19 mouse cellular contexts compared by ENCODE assay signal in genomic region chr12:101742375-101742774, GRCm38 (mm10). TPM values are rescaled to one million over a fixed set of nuclear protein-coding genes. Genes with fewer than 3 reads are reported as not detected.
"Had no signal": no experiment of that assay in that cellular context is flagged by ENCODE, and none has a peak within 500 bp of the region (broad histone marks: within the 10 kb centered on the region; RNA-seq: fewer than 3 reads in every experiment).

No protein-coding gene starts in this region.

- H3K9me3 ChIP-seq: liver, embryonic 15.5 days; lung, embryonic 15.5 days; megakaryocyte, embryonic 14.5 days; midbrain, embryonic 13.5 days; midbrain, embryonic 15.5 days; neural tube, embryonic 13.5 days; neural tube, embryonic 15.5 days had no signal

- H3K27ac ChIP-seq: liver, embryonic 15.5 days; lung, embryonic 15.5 days; macrophage; midbrain, embryonic 13.5 days; midbrain, embryonic 15.5 days; neural tube, embryonic 13.5 days; neural tube, embryonic 15.5 days had no signal

- H3K27me3 ChIP-seq: liver, embryonic 15.5 days; lung, embryonic 15.5 days; megakaryocyte, embryonic 14.5 days; midbrain, embryonic 13.5 days; midbrain, embryonic 15.5 days; neural tube, embryonic 13.5 days; neural tube, embryonic 15.5 days had no signal

- H3K4me2 ChIP-seq: liver, embryonic 15.5 days; lung, embryonic 15.5 days; midbrain, embryonic 11.5 days; midbrain, embryonic 13.5 days; midbrain, embryonic 15.5 days; neural tube, embryonic 13.5 days; neural tube, embryonic 15.5 days had no signal

- H3K9ac ChIP-seq: liver, embryonic 15.5 days; liver, postnatal 0 days; lung, embryonic 15.5 days; midbrain, embryonic 13.5 days; midbrain, embryonic 15.5 days; neural tube, embryonic 13.5 days; neural tube, embryonic 15.5 days had no signal

- H3K36me3 ChIP-seq: liver, embryonic 15.5 days; lung, embryonic 15.5 days; midbrain, embryonic 13.5 days; midbrain, embryonic 15.5 days; neural tube, embryonic 13.5 days; neural tube, embryonic 15.5 days had no signal

- ATAC-seq: liver, postnatal 0 days; midbrain, embryonic 13.5 days; midbrain, embryonic 15.5 days had no signal

- DNase-seq: liver, postnatal 0 days; lung, adult 2 months; lung, postnatal 14 days; lung, postnatal 36 days; retina, postnatal 1 day; right cerebral cortex, postnatal 14 days; thymus, adult 2 months; thymus, postnatal 25 days; thymus, postnatal 4 days had no signal

- H3K4me1 ChIP-seq: liver, embryonic 15.5 days; lung, embryonic 15.5 days; midbrain, embryonic 13.5 days; midbrain, embryonic 15.5 days; neural tube, embryonic 13.5 days; neural tube, embryonic 15.5 days had no signal

- H3K4me3 ChIP-seq: liver, embryonic 15.5 days; lung, embryonic 15.5 days; megakaryocyte, embryonic 14.5 days; midbrain, embryonic 13.5 days; midbrain, embryonic 15.5 days; neural tube, embryonic 13.5 days; neural tube, embryonic 15.5 days had no signal

RNA-seq across cellular contexts. Expression of gene Tc2n, which starts 24.1 kb away (rescaled TPM):
- polyA plus RNA-seq: macrophage; neural tube, embryonic 11.5 days had no signal
